Mouse (Mus musculus): ENCODE results near the gene Slc26a10.

- TF ChIP-seq CTCF (IDR thresholded peaks at IDR 0.05; ENCODE audit: insufficient read depth, low read depth, low read length) (no peak), POLR2A (IDR thresholded peaks at IDR 0.05; ENCODE audit: insufficient read depth, low read depth, low read length) (no peak)
Measured at GRCm38 (mm10) chr10:127147135-127147534, 33.3 kb downstream of the Slc26a10 start.

Data from olfactory bulb, adult 2 months (tissue).